Mouse (Mus musculus) layer of hippocampus, adult 9-11 months (tissue): ENCODE data around the gene Commd7.
A peak's percentile ranks its signal among the peaks of the same experiment; 100 is the strongest.

ENCODE experiments used
- DNase-seq: peaks from one replicate; pipeline ENCODE4 v3.0.0; 2022

Commd7 gene

DNA sequence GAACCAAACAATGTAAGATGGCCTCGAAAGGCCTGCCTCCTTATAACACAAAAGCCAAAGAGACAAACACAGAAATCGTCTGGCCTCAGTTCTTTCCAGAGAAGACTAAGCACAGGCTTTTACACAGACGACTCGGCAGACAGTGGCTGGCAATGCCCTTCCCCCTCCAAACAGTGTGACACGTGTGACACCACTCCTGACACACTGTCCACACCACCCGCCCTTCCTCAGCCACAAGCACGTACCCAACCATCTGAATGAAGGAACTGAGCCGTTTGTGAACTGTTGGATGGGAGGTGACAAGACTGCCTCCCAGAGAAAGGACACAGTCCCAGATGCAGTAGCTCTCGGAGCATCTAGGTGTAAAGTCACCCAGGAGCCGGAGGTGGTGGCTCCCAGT lies 13.7 kb downstream of the Commd7 start:
- DNase-seq = no peak

DNA sequence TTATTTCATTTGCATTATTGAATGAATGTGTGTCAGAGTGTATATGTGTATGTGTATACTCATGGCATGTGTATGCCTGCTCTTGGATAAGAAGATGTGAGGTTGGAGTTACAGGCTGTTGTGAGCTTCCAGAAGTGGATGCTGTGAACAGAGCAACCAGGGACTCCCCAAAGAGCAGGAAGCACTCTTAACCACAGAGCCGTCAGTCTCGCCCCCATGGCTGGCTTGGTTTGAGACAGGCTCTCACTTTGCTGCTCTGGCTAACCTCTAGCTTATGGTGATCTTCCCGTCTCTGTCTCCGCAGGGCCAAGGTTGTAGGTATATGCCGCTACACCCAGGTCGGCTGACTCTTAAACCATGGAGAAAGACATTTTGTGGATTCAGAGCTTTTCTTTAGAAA lies 14.1 kb downstream of the Commd7 start:
- DNase-seq = no peak

DNA sequence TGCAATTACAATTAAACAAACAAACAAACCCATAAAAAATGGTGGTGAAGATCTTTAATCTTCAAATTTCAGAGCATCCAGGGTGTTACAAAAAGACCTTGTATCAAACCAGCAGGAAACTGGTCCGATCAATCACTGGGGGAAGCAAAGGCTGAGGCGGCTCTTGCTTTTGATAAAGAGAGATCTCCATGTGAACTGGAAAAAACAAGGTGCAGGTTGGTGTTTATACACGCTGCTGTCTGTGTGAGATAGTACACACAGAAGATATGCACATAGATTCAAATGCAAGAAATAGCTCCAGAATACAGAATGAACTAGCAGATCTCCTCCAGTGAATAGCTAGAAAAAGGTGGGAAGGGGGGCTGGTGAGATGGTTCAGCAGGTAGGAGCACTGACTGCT lies 15.7 kb downstream of the Commd7 start:
- DNase-seq = no peak

DNA sequence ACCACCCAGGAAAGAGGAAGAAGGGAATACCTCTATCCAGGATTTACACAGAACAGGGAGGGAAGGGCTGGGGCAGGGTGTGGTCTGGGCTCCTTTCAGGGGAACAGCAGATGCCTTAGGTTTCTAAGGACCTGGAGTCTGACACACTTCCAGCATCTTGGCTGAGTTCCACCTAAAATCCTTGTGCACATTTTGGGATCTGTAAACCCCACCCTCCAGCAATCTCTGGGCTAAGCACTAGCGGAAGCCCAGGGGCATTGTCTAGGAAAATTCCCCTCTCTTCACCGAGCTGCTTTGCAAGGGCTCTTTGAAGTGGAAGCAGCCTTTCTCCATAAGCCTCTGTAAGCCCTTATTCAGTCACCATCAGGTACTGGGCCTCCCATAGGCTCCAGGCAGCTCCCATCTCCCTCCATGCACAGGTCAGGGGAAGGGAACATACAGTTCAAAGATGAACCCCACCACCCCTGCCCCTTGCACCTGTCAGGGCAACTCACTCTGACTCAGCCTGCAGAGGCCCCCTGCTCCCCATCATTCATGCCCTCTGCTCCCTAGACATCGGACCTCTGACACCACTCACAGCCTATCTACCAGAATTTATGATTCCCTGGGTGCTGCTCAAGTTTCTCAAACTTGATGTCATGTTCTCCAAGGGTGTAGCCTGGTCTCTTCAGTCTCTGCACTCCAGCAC lies 19.8 kb downstream of the Commd7 start:
- DNase-seq = no peak

DNA sequence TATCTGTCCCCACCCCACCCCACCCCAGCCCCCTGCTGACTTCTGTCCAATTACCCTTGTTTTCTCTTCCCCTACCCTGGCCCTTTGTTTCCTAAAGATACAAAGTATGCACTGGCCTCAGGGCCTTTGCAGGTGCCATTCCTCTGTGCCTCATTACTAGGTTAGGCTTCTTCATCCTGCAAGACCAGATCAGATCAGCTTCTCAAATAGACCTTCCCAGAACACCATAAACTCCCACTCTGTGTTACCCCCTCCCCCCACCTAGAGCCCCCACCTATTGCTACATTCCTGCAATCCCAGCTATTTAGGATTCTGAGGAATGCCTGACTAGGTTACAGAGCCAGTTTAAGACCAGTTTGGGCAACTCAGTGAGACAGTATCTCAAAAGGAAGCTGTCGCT lies 20.8 kb downstream of the Commd7 start:
- no peak for DNase-seq

DNA sequence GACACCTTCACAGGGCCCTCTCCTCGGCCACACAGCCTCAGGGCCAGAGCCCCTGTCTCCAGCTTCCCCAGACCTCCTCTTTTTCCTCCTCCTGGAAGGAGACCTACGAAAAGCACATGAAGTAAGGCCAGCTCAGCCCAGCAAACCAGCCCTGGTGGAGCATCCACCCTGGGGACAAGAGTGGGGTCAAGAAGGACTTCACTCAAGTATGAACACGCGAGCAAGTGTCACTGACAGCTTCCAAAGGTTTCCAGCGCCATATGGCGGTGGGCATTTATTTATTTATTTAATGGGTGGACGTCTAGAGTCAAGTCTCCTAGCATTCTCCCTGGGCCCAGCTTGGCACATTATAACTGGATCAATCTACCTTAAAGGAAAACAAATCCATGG lies 21.3 kb downstream of the Commd7 start:
- no peak for DNase-seq

DNA sequence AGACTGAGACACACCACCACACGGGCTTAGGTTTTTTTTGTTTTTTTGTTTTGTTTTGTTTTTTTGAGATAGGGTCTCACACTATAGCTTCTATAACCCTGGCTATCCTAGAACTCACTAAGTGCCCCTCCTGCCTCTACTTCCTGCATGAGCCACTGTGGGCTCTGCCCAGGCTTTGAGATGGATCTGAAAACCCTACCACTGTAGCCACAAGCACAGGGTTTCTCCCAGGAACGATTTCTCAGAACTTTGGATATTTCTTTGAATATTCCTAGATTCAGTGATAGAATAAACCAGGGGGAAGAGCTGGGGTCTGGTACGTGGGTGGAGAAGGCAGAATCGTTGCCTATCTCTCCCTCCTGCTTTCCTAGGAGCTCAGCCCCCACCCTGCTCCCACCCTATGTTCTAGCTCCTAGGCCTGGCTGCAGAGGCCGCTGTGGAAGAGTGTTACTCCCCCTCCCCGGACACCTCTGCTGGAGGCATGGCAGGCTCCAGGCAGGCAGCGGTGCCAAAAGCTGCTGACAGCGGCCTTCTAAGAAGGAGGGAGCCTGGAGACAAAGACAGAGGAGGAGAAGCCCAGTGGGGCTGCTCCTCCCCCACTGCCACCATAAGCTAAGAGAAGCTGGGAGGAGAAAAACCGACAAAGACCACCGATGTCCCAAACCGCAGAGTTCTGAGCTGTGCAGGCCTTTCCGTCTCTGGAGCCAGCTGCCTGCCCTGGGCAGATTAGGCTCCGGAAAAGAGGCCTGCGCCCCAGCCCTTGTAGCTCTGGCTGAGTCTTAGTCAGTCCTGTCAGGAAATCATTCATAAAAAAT lies 21.9 kb downstream of the Commd7 start:
- DNase-seq = no peak

DNA sequence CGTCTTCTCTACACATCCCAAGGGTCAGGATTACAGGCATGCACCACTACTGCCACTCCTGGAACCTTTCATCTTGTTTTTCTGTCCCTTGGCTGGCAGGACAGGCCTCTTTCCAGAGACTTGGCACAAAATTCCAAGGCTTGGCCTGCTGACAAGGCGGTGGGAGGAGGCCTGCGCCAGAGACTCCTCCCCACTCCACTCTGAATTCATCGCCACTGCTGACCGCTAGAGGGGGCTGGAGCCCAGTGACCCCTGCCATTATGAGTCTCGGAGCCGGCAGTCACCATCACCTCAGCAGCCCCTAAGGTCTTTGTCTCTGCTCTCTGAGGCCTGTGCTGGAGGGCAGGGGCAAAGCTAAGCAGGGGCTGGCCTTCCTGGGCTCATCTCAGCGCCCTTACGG lies 23.0 kb downstream of the Commd7 start:
- DNase-seq = peak; percentile 78

DNA sequence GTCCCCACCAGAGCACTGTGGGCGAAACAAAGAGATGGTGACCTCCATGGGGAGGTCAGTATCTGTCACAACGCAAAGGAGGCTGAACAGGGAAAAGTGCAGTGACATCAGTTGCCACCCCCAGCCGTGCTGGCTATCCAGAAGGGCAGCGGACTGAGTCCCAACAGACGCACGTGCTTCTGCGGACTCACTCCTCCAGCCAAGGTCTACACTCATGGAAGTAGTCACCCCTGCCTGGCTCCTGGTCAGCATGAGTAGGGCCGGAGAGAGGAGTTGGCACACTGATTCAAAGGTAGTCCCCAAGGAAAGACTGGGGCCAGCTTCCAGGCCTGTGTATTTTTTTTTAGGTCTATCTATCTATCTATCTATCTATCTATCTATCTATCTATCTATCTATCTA lies 23.5 kb downstream of the Commd7 start:
- no peak for DNase-seq

DNA sequence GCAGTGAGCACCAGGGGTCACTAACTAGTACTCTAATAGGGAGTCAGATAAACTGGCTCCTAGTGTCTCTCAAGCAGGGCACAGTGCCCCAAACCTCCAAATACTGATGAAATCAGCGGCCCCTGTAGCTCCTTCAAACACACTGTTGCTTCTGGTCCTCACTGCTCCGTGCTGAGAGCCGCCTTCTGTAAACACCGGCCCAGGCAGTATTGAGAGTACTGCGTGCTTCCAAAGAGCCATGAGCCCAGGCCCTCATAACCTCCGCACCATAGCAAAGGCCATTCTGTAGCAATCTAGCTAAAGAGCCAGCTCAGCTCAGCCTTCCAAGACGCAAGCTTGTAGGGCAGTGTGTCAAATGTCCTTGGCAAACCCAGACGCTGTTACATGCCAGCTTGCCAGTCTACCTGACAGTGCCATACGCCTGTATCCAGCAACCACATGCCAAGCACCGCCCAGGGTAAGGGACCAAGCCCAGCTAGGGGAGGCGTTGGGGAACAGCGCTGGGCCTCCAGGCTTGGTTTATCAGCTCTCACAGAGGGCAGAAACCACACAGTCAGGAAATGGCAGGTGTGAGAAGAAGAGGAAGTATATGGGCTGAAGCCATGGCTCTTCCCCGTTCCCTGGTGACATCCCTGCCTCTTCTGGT lies 24.6 kb downstream of the Commd7 start:
- DNase-seq = no peak

DNA sequence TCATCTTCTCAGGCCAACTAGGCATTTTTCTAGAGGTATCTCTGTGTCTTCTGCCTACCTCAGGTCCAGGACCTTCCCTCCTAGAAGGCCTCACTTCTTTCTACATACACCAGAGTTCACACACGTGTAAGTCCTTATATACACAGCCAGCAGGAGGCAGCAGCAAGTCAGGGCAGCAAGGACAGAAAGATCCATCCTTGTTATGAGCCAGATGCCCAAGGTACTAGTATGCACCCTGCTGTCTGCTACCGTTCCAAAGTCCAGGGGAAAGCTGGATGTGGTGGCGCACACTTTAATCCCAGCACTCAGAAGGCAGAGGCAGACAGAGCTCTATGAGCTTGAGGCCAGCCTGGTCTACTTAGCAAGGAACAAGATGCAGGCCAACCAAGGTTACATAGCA lies 26.2 kb downstream of the Commd7 start:
- no peak for DNase-seq

DNA sequence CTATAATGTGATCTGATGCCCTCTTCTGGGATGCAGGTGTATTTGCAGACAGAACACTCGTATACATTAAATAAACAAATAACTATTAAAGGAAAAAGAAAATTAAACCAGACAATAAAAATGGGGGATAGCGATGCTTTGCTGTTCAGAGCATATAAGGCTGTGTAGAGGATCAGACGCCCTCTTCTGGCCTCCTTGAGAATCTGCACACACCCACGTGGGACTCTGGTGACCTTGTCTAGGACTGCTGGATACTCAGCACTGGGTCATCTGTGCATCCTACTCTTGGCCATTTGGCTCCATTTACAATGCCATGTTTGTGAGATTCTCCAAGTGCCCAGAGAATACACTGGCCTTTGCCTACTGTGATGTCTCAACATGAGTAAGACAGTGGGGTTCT lies 28.9 kb downstream of the Commd7 start:
- DNase-seq = no peak

DNA sequence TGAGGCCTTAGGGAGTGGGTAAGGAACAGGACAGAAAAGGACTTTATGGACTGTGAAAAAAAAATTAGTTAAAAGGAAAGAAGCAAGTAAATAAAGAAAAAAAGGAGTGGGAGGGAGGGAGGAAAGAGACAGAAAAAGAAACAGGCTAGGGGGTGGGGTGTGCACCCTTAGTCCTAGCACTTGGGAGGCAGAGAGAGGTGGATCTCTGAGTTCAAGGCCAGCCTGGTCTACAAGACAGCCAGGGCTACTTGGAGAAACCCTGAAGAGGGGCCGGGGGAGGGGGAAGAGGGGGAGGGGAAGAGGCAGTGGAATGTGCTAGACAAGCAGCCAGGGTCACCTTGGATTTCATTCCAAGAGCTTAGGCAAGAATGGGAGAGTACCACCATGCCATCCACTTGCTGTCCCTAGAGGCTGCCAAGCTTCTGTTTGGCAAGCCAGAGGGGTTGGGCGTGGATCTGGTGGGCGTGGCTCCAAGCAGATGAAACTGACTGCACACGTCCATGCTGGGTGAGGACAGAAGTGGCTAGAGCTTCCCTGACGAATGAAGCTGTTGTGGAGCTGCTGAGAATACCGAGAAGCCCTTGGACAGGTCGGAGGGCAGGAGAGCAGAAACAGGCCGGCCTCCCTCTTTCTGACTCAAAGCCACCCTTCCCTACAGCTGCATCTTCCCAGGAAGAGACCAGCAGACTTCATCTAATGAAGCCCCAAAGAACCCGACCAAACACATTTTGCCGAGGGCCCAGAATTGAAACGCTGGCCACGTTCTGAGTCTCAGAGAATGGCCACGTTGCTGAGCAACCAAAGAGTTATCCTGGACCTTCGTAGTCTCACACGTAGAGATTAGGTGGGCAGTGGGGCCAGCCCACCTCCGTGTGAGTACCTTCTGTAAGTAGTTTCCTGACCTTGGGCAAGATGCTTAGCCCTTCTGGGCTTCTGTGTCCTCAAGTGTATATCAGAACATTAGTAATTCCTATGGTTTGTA lies 31.6 kb downstream of the Commd7 start:
- DNase-seq = peak; percentile 32

DNA sequence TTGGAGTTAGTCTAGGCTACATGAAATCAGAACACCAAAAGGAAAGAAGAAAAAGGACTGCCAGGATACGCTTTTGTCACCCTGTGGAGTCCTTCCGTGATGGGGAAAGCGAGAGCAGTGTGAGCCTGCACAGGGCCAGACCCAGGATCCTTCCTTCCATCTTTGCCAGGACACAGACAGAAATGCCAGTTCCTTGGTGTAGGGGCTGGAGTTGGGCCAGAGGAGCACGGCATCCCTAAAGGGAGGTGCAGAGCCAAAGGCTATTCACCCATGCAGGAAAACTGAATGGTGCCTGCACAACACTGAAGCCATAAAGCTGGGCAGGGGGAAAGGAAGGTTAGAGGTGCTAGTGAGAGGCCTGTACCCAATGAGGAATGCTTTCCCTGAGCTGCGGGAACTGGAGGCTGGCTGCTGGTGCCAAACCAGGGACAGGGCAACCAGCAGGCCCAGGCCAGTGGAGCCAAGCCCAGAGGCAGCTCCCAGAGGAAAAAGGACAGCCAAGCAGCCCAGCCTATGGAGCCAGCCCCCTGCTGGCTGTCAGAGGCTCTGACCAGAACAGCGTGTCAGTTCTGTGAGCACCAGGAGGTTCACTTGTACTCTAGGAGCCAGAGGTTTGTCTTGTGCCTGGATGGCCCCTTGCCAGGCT lies 32.4 kb downstream of the Commd7 start:
- DNase-seq = peak; percentile 23

DNA sequence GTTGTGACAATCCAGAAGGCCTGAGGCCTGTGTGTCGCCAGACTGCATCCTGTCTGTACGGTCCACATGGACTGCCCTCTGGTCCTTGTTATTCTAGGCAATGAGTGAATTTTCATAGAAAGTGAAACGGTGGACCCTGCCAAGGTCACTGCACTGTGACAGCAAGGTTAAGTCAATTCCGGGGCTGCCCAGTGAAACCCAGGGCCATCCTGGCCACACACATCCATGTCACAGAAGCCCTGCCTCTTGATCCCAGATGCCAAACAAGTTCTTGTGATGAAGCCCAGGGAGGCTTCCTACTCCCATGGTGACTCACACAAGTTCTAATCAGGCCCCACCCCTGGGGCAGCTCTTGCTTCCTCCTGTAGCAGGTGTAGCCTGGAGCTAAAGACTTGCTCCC lies 35.0 kb downstream of the Commd7 start:
- no peak for DNase-seq

DNA sequence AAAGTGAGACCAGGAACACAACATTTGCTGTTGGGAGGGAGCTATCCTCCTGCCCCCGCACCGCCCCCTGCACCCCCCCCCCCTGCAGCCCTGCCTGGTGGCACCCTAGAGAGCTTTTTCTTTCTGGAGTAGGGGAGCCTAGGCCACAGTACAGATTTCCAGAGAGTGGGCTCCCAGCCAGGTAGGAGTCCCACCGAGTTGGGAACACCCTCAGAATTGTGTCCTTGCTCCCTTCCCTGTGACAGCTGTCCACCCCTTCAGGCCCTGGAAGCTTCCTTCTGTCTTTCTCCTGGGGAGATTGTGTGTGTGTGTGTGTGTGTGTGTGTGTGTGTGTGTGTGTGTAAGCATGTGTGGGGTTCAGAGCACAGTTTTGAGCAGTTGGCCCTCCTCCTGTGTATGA lies 35.6 kb downstream of the Commd7 start:
- no peak for DNase-seq

DNA sequence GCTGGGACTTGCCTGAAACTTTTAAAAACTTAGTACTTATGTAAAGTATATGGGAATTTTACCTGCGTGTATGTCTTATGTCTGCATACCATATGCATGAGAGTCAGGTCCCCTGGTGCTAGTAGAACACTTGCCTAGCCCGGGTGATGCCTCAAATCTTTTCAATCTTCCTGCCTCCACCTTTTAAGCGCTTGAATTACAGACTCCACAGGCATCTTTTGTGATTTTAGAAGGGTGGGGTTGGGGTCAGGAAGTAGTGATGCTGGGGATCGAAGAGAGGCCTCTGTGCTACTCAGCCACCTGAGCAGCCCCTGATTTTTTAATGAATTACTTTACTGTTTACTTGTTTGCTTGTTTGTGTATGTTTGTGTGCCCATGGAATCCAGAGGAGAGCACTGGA lies 37.6 kb downstream of the Commd7 start:
- no peak for DNase-seq

DNA sequence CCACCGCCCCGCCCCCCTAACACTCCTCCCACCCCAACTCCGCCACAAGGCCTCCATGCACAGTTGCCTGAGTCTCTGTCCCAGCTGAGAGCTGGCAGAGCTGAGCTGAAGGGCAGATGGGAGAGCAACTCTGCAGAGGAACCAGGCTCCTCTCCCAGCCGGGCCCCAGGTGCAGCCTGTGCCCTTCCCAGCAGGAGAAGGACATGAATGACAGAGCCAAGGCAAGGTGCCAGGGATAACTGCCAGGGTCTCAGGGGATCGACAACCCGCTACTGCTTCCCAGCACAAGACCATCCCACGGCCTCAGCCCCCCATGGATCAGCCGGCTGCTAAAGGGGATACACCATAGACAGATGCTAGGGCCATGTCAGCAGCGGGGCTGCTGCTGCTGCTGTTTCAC lies 39.4 kb downstream of the Commd7 start:
- peak; percentile 54 for DNase-seq

DNA sequence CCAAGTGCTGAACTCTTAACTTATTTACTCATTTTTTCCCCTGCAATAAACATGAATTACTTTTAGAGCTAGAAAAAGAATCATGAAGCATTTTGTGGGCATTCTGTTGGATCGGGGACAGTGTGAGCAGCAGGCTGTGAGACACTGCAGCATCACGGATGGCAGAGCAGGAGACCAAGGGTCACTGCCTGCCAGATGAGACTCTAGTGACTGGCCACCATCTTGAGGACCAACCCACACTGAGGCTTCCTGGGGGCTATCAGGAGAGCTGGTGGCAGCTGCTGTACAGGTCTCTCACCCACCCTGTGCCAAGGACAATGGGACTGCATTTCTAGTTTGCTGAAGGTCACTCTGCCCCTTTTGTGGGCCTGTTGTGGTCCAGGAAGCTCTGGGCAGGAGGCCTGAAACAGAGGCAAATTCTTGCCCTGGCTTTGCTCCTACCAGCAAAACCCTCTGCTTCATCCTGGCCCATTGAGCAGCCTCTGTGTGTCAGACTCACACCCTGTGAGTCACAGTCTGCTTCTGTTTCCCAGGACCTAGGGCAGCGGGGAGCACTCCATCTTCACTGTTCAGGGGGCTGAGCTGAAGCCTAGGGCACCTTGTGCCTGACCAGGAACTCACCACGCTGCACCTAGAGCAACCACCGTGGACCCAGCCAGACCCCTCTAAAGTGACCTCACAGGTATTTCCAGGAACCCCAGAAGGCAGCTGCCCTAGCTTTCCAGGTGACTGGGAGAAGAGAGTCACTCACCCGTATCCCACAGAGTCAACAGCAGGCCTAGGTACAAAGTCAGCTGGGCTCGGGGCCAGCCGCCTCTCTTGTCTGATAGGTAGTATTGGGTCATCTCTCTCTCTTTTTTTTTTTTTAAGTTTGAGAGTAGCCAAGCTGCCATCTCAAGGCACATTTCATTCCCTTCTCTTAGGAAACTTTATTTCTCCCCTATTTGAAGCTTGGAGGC lies 40.2 kb downstream of the Commd7 start:
- no peak for DNase-seq

DNA sequence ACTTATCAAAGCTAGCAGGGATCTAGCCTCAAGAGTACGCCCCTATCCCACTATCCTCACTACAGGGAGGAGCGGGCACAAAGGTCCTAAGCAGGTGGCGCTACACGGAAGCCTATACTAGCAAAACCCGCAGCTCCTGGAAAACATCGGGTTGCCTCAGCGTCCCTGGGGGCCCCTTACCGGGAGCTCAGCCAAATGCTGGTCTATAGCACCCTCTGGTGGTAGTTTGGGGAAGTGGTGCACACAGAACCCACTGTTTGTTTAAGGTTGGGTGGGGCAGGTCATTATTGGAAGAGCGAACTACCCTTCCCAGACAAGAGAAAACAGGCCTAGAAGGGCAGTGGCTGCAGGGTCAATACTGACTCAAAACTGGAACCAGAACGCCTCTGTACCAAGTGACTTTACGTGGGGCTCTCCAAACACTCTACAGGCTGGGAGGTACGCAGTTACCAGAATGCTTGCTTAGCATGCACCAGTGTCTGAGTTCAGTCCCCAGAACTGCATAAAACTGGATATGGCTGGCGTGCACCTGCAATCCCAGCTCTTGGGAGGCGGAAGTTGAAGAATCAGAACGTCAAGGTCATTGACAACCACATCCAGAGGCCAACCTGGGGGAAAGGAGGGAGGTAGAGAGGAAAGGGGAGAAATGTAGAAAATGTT lies 45.9 kb downstream of the Commd7 start:
- peak; percentile 40 for DNase-seq

DNA sequence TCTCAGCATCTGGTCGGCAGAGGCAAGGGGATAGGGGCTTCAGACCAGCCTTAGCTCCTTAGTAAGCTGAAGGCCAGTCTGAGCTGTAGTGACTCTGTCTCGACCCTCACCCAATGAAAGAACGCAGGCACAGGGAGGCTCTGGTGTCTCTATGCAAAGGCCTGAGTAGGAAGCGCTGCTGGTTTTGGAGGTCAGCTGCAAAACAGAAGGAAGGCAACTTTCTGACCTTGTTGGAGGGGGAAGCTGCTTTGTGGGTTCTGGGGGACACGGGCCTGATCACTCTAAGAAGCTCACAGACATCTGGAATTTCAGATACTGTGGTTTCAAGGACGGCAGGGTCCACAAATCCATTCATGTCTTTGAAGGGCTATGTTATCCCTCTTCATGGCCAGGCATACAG lies 46.6 kb downstream of the Commd7 start:
- DNase-seq = no peak
